Mouse (Mus musculus): ENCODE measurements around the gene Cd83. TPM values are rescaled to one million over a fixed set of nuclear protein-coding genes. Genes with fewer than 3 reads are reported as not detected.

Gene Cd83
- polyA plus RNA-seq (2012; rRNA removed), result 10.5 TPM in 2 replicates

- DNase-seq (ENCODE audit: low read depth, low spot score), result no peak
- 6% methylated on average over 73 of the region's 73 CpGs for WGBS
Measured at GRCm38 (mm10) chr13:43784725-43785711, at the start of gene Cd83. Cd83 (plus strand) TSS chr13:43784775.

DNA sequence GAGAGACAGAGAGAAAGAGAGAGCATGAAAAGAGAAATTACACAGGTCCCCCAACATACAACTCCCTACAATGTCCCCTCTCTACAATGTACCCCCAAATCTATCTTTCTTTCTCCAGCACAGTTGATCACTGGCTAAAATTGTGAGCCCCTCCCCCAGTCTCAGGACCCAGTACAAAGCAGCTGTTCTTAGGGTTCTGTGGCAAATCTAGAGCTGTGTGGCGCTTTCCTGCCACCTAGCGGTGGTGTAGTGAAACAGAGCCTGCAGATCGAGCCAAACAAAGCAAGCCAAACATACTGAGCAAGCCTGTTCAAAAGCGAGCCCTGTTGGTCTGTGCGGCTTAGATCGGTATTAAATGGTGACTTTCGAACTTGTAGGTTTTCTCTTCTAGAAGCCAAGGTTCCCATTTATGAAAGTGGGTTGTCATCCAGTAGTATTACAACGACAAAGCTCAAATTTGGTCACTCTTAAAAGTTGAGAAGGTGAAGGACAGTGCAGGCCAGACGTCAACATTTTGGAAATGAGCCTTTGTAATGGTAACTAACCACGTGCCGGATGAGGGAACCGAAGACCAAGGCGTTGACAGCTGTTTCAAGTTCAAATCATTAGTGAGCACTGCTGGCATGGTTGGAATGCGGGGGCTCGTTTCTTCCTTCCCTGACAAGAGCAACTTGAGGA is 44.8 kb upstream of the Cd83 start:
- DNase-seq (ENCODE audit: low read depth, low spot score), result peak; percentile 29
- WGBS, result 29% methylated on average over 15 of the region's 15 CpGs

- no peak for DNase-seq (ENCODE audit: low read depth, low spot score)
- WGBS, result 94% methylated on average over 7 of the region's 7 CpGs
Measured at GRCm38 (mm10) chr13:43740276-43740608, 44.3 kb upstream of the Cd83 start.

DNA sequence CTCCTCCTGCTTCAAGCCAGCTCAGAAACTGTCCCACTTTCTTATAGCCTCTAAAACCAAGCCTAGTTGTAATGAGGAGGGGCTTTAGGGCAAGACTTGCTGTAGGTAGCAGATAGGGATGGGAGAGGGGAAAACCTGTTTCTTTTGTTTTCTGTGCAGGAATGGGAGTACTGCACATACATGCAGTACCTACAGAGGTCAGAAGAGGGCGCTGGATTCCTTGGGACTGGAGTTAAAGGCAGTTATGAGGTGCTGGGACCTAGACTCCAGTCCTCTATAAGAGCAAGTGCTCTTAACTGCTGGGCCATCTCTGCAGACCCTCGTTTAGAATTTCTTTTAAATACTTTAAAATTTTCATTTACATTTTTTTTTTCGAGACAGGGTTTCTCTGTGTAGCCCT is 41.9 kb upstream of the Cd83 start:
- 69% methylated on average over 3 of the region's 3 CpGs for WGBS
- no peak for DNase-seq (ENCODE audit: low read depth, low spot score)

DNA sequence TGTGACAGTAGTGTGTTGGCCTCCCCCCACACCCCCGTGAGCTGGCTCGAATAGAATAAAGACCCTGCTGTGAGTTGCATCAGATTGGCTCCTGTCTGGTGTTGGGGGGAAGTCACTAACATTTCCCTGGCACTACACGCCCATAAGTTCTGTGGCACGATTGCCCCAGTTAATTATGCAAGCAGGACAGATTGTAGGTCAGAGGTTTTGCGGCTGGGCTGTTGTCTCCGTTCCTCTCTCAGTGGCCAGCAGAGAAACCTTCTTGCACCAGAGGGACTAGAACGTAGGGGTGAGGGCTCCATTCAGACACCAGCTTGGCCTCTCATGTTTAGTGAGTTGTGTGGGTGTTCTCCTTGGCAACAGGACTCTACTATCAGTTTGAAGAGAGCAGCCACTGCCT is 40.3 kb upstream of the Cd83 start:
- no peak for DNase-seq (ENCODE audit: low read depth, low spot score)
- WGBS, result 76% methylated on average over 7 of the region's 7 CpGs

GRCm38 (mm10) chr13:43750301-43750700 is 34.3 kb upstream of the Cd83 start:
- no peak for DNase-seq (ENCODE audit: low read depth, low spot score)
- WGBS, result 59% methylated on average over 3 of the region's 3 CpGs

DNA sequence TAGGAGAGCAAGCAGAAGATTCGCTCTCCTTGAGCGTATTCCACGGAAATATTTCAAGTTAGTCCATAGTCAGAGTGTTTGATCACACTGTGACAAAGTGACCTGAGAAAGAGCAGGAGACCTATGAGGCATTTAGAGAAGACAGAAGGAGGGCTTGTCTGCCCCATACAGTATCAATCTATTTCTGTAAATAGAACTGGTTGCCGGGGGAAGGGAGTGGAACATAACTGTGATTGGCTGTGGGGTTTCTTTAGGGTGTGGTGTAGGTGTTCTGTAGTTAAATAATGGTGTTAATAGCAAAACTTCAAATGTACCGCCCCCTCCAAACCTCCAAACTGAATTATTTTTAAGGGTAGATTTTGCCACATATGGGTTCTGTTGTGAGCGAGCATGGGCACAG is 33.6 kb upstream of the Cd83 start:
- WGBS, result 83% methylated on average over 6 of the region's 6 CpGs

DNA sequence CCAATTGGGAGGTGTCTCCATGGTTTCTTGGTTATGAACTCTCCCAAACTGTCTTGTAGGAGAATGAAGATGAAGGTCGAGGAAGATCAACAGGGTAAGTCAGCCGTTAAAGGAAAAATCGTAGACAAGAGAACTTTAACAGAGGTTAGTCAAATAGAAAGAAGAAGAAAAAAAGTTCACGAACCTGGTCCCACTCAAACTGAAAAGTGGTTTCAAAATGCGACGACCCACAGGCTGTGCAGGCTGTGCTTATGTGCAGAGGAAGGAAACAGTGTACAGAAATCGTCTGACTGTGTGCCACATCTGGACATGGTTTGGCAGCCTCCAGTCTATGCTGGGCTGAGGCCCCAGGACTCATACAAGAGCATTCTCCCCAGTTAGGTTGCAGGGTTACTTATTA is 32.2 kb upstream of the Cd83 start:
- WGBS, result 66% methylated on average over 7 of the region's 7 CpGs
- DNase-seq (ENCODE audit: low read depth, low spot score), result no peak

More for the DNA sequence above, 33.6 kb upstream of the Cd83 start:
- no peak for DNase-seq (ENCODE audit: low read depth, low spot score)

GRCm38 (mm10) chr13:43753652-43754051 is 30.9 kb upstream of the Cd83 start:
- 65% methylated on average over 9 of the region's 9 CpGs for WGBS

DNA sequence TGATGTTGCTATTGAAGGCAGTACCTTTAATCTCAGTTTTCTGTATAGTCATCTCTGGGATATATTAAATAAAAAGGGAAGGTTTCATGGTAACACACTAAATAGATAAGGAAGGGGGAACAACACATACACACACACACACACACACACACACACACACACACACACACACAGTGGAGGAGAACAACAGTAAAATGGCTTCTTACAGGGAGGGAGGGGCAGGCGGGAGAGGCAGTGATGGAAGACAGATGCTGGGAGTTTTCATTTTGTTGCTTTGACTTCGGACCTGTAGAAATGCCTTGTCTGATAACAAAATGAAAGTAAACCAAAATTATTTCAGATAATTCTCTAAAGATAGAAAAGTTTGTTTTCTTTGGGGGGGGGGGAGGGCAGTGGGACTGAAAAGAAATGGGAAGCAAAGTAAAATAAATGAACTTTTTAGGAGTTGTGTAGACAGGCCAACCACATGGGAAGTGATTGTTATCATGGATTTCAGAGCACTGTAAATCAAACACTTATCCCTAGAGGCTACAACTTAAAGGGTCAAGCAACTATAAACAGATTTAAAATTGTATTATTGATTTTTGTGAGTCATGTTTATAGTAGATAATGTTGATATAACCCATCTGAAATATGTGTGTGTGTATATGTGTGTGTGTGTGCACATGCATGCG is 30.0 kb upstream of the Cd83 start:
- DNase-seq (ENCODE audit: low read depth, low spot score), result no peak
- WGBS, result 66% methylated on average over 3 of the region's 3 CpGs

More at GRCm38 (mm10) chr13:43753652-43754051, 30.9 kb upstream of the Cd83 start:
- DNase-seq (ENCODE audit: low read depth, low spot score), result no peak

DNA sequence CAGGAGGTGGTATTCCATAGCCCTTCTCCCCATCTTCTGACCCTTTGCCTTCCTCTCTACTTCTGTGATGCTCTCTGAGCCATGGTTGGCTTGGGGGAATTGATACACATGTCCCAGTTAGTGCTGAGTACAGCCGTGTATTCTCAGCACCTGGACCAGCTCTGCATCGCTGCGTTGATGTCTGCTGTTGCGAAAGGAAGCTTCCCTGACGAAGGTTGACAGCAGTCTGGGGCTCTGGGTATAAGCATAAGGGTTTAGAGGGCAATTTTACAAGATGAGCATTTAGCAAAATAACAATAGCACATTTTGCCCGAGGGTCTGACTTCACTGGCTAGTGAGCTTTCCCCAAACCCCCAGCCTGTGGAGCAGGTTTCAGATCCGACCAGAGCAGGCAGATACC is 29.0 kb upstream of the Cd83 start:
- no peak for DNase-seq (ENCODE audit: low read depth, low spot score)
- 70% methylated on average over 7 of the region's 7 CpGs for WGBS

GRCm38 (mm10) chr13:43761156-43761855 is 23.3 kb upstream of the Cd83 start:
- WGBS, result 87% methylated on average over 12 of the region's 12 CpGs
- DNase-seq (ENCODE audit: low read depth, low spot score), result no peak

GRCm38 (mm10) chr13:43762901-43763300 is 21.7 kb upstream of the Cd83 start:
- WGBS, result 61% methylated on average over 9 of the region's 9 CpGs
- DNase-seq (ENCODE audit: low read depth, low spot score), result no peak

GRCm38 (mm10) chr13:43763301-43763994 is 21.1 kb upstream of the Cd83 start:
- no peak for DNase-seq (ENCODE audit: low read depth, low spot score)
- 83% methylated on average over 12 of the region's 12 CpGs for WGBS

GRCm38 (mm10) chr13:43763995-43764579 is 20.5 kb upstream of the Cd83 start:
- 40% methylated on average over 8 of the region's 8 CpGs for WGBS
- DNase-seq (ENCODE audit: low read depth, low spot score), result no peak

- no peak for DNase-seq (ENCODE audit: low read depth, low spot score)
- 82% methylated on average over 11 of the region's 11 CpGs for WGBS
Measured at GRCm38 (mm10) chr13:43765293-43765814, 19.2 kb upstream of the Cd83 start.

DNA sequence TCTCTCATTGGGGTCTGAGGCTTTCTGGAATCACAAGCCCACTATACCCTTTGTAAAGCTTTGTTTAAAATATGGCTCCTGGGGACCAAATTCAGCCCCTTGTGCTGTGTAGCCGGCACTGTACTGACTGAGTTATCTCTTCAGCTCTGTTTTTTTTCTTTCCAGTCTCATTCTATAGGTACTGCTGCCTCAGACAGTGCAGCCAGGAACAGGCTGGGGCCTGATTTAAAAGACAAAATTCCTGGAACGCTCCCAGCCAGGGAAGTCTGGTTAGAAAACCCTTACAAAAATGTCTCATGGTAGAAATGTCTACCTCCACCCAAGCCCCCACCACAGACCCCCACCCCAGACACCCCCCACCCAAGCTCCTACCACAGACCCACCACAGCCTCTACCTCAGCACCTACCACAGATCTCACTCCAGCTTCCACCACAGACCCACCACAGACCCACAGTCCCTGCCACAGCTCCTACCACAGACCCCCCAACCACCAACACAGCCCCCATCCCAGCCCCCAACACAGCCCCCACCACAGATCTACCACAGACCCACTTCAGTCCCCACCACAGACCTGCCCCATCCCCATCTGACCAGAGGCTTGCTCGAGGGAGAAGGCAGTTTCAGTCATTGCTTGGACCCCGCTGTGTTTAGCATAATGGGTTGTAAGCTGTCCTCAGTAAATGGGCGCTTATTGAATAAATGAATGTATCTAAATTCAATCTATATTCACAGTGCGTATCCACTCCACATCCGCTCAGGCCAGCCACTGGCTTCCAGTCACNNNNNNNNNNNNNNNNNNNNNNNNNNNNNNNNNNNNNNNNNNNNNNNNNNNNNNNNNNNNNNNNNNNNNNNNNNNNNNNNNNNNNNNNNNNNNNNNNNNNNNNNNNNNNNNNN is 17.5 kb upstream of the Cd83 start:
- no peak for DNase-seq (ENCODE audit: low read depth, low spot score)
- 89% methylated on average over 7 of the region's 7 CpGs for WGBS

GRCm38 (mm10) chr13:43773020-43773419 is 11.6 kb upstream of the Cd83 start:
- DNase-seq (ENCODE audit: low read depth, low spot score), result no peak
- 96% methylated on average over 6 of the region's 6 CpGs for WGBS
